Mouse (Mus musculus) forebrain, embryonic 14.5 days (tissue): ENCODE measurements around the gene Pten. TPM values are rescaled to one million over a fixed set of nuclear protein-coding genes. Genes with fewer than 3 reads are reported as not detected.

ENCODE experiments used
- ATAC-seq: fragments of 200-750 bp; cut with Nextera tagmentation; 2 replicates; pipeline ENCODE4 v1.8.0; 2017; ENCODE audit warnings: mild to moderate bottlenecking, moderate library complexity
- DNase-seq: peaks from one replicate; pipeline ENCODE4 v3.0.0-alpha.2; 2015; ENCODE audit warnings: low spot score
- H3K27ac ChIP-seq: fragments of 300-500 bp; sonication (generic); 2 replicates; pipeline ENCODE4 v1.5.1; 2014; ENCODE audit warnings: low read depth, mild to moderate bottlenecking, control low read depth, low read length, moderate library complexity
- H3K27me3 ChIP-seq: fragments of 300-500 bp; sonication (generic); replicated peaks from 2 replicates; pipeline ENCODE4 v1.6.1; 2014; ENCODE audit warnings: low read length, control low read depth, mixed read lengths; ENCODE audit not compliant: control insufficient read depth, insufficient read depth
- H3K36me3 ChIP-seq: fragments of 300-500 bp; sonication (generic); 2 replicates; pipeline ENCODE4 v1.6.1; 2014; ENCODE audit warnings: low read length, control low read depth; ENCODE audit not compliant: control insufficient read depth, insufficient read depth
- H3K4me1 ChIP-seq: fragments of 300-500 bp; sonication (generic); 2 replicates; pipeline ENCODE4 v1.6.1; 2014; ENCODE audit warnings: antibody characterized with exemption, low read length, control low read depth; ENCODE audit not compliant: control insufficient read depth, insufficient read depth
- H3K4me2 ChIP-seq: fragments of 300-500 bp; sonication (generic); 2 replicates; pipeline ENCODE4 v1.6.1; 2014; ENCODE audit warnings: mild to moderate bottlenecking, control low read depth, low read length
- H3K4me3 ChIP-seq: fragments of 300-500 bp; sonication (generic); 2 replicates; pipeline ENCODE4 v1.5.1; 2014; ENCODE audit warnings: low read depth, low read length, control low read depth
- H3K9ac ChIP-seq: fragments of 300-500 bp; sonication (generic); 2 replicates; pipeline ENCODE4 v1.6.1; 2014; ENCODE audit warnings: mild to moderate bottlenecking, low read length, control low read depth, moderate library complexity
- H3K9me3 ChIP-seq: fragments of 300-500 bp; sonication (generic); replicated peaks from 2 replicates; pipeline ENCODE4 v1.6.1; 2016; ENCODE audit warnings: low read length, control low read depth, mixed read lengths; ENCODE audit not compliant: control insufficient read depth
- WGBS: fragments of 180-500 bp; shearing (Covaris S2); extraction: QIAGEN DNeasy Blood & Tissue Kit; methylation state at CpG from one replicate; pipeline ENCODE4 v1.1.7; 2014; 5-methylcytosine and 5-hydroxymethylcytosine counted together
- polyA plus RNA-seq: library from polyadenylated mRNA; unstranded; fragments of >200 nt; fragmentation: Nextera tagmentation; extraction: Ambion mirVana; gene quantifications from 2 replicates; pipeline ENCODE4 v1.2.1, GENCODE M21; 2014

Gene Pten
- polyA plus RNA-seq, 1 experiment from 2014 or later, result 15.6 TPM

GRCm38 (mm10) chr19:32717590-32717989, 39.7 kb upstream of the Pten start:
- no peaks in the 10 kb centered on the region for H3K9me3 ChIP-seq
- H3K4me1 ChIP-seq, result 0 out of 2 replicates have a peak, but pooled peaks cover 3% of the 10 kb centered on the region
- H3K4me2 ChIP-seq, result no peak overlapping the region
- ATAC-seq, result no peak
- H3K9ac ChIP-seq, result no peak overlapping the region
- 62% methylated on average over 3 of the region's 3 CpGs for WGBS
- H3K36me3 ChIP-seq, result no peaks in the 10 kb centered on the region
- no peaks in the 10 kb centered on the region for H3K27me3 ChIP-seq
- peak; percentile 31 for DNase-seq
- no peak overlapping the region for H3K4me3 ChIP-seq
- no peak overlapping the region for H3K27ac ChIP-seq

DNA sequence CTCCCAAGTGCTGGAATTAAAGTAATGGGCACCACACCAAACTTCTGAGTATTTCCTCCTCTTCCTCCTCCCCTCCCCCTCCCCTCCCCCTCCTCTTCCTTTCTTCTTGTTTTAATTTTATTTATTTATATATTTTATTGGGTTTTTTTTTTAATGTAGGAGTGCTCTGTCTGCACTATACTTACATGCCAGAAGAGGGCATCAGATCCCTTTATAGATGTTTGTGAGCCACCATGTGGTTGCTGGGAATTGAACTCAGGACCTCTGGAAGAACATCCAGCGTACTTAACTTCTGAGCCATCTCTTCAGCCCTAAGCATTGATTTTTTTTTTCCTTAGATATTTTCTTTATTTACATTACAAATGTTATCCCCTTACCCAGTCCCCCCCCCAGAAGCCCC, 37.0 kb upstream of the Pten start:
- 94% methylated on average over 1 of the region's 1 CpGs for whole genome bisulfite sequencing
- H3K4me2 ChIP-seq, result no peak overlapping the region
- no peak overlapping the region for H3K27ac ChIP-seq
- H3K36me3 ChIP-seq, result no peaks in the 10 kb centered on the region
- H3K4me1 ChIP-seq, result no peaks in the 10 kb centered on the region
- ATAC-seq (no peak), DNase-seq (no peak)
- H3K27me3 ChIP-seq, result no peaks in the 10 kb centered on the region
- no peak overlapping the region for H3K9ac ChIP-seq
- no peak overlapping the region for H3K4me3 ChIP-seq
- H3K9me3 ChIP-seq, result no peaks in the 10 kb centered on the region

- no peak overlapping the region for H3K4me2 ChIP-seq
- DNase-seq (no peak), ATAC-seq (no peak)
- no peaks in the 10 kb centered on the region for H3K27me3 ChIP-seq
- H3K4me1 ChIP-seq, result peaks cover 12% of the 10 kb centered on the region; the same call in 1 of the 2 replicates
- 10% methylated on average over 7 of the region's 7 CpGs for WGBS
- no peaks in the 10 kb centered on the region for H3K36me3 ChIP-seq
- H3K9me3 ChIP-seq, result no peaks in the 10 kb centered on the region
- H3K4me3 ChIP-seq, result no peak overlapping the region
- H3K9ac ChIP-seq, result no peak overlapping the region
- H3K27ac ChIP-seq, result no peak overlapping the region
These were observed 33.5 kb upstream of the Pten start for GRCm38 (mm10) chr19:32723817-32724216.

GRCm38 (mm10) chr19:32726451-32727325, 30.6 kb upstream of the Pten start:
- H3K27ac ChIP-seq, result no peak overlapping the region
- ATAC-seq, result peak; percentile 65
- peak overlapping the region; percentile 9 for H3K4me3 ChIP-seq
- H3K36me3 ChIP-seq, result no peaks in the 10 kb centered on the region
- peak overlapping the region; percentile 43; the same call in 1 of the 2 replicates for H3K9ac ChIP-seq
- peak overlapping the region; percentile 50 for H3K4me2 ChIP-seq
- H3K9me3 ChIP-seq, result no peaks in the 10 kb centered on the region
- no peaks in the 10 kb centered on the region for H3K27me3 ChIP-seq
- 1% methylated on average over 22 of the region's 22 CpGs for WGBS
- peaks cover 12% of the 10 kb centered on the region; the same call in 1 of the 2 replicates for H3K4me1 ChIP-seq
- DNase-seq, result peak; percentile 46

DNA sequence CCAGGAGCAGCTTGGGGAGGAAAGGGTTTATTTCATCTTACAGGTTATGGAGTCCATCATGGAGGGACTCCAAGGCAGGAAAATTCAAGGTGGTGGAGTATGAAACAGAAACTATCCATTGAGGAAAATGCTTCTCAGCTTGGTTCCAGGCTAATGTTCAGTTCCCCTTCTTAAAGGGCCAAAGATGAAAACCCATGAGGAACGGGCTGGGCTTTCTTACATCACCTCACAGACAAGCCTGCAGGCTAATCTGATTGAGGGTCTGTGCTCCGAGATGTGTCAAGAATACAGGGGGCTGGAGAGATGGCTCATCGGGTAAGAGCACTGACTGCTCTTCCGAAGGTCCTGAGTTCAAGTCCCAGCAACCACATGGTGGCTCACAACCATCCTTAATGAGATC, 27.5 kb upstream of the Pten start:
- 88% methylated on average over 4 of the region's 4 CpGs for WGBS
- Histone ChIP-seq H3K27ac (no peak overlapping the region), H3K9ac (no peak overlapping the region), H3K4me1 (peaks cover 12% of the 10 kb centered on the region; the same call in 1 of the 2 replicates), H3K4me2 (no peak overlapping the region), H3K9me3 (no peaks in the 10 kb centered on the region), H3K36me3 (no peaks in the 10 kb centered on the region), H3K4me3 (no peak overlapping the region), H3K27me3 (no peaks in the 10 kb centered on the region)
- ATAC-seq (no peak), DNase-seq (no peak)

DNA sequence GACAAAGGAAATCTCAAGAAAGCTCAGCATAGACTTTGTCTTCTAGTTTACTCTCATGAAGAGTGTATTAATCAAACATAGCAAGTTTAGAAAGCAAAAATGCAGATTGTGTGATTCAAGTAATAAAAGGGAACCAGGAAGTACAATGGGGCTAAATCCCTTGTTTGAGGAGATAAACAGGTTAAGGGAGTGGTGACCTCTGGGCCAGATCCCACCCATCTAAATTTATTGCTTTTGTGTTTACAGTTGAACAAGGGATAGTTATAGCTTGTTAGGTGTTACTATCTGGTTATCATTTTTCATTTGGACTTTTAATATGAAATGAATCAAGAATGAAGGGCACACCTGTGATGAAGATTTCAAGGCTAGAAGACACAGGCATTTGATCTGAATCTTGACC, 24.4 kb upstream of the Pten start:
- H3K4me2 ChIP-seq, result no peak overlapping the region
- no peak overlapping the region for H3K9ac ChIP-seq
- no peak overlapping the region for H3K27ac ChIP-seq
- no peaks in the 10 kb centered on the region for H3K9me3 ChIP-seq
- no peak overlapping the region for H3K4me3 ChIP-seq
- no peaks in the 10 kb centered on the region for H3K36me3 ChIP-seq
- ATAC-seq (no peak), DNase-seq (no peak)
- H3K27me3 ChIP-seq, result no peaks in the 10 kb centered on the region
- H3K4me1 ChIP-seq, result no peaks in the 10 kb centered on the region

GRCm38 (mm10) chr19:32737844-32738243, 19.5 kb upstream of the Pten start:
- DNase-seq (no peak), ATAC-seq (no peak)
- Histone ChIP-seq H3K36me3 (no peaks in the 10 kb centered on the region), H3K27ac (no peak overlapping the region), H3K4me1 (no peaks in the 10 kb centered on the region), H3K9ac (no peak overlapping the region), H3K4me3 (no peak overlapping the region), H3K9me3 (no peaks in the 10 kb centered on the region), H3K27me3 (no peaks in the 10 kb centered on the region), H3K4me2 (no peak overlapping the region)
- WGBS, result 88% methylated on average over 7 of the region's 7 CpGs

DNA sequence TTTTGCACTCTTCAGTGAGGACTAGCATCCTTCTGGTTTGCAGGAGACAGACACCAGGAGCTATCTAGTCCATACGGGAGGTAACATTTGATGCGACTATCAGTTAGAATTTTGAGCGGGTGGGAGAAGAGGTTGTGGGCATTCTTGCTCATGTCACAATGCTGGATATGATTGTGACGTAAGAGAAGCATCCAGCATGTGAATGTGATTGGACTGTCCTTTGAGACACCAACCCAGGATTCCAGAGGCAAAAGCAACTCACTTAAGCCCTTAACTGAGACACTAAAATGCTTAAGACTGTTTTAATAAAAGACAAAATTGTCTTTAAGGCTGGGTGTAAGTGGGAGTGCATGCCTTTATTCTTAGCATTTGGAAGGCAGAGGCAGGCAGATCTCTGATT, 17.6 kb upstream of the Pten start, which contains the start of gene Atad1:
Gene Atad1, minus strand, starts transcription at position 101 of the 400 bp plus-strand sequence.
- Histone ChIP-seq H3K27ac (no peak within 1 kb of the TSS), H3K4me1 (no peaks in the 10 kb centered on the region), H3K4me3 (no peak within 1 kb of the TSS), H3K27me3 (no peaks in the 10 kb centered on the region), H3K36me3 (no peaks in the 10 kb centered on the region), H3K4me2 (no peak within 1 kb of the TSS), H3K9me3 (no peaks in the 10 kb centered on the region), H3K9ac (no peak within 1 kb of the TSS)
- no peak for DNase-seq
- no peak for ATAC-seq
- WGBS, result 95% methylated on average over 4 of the region's 4 CpGs

DNA sequence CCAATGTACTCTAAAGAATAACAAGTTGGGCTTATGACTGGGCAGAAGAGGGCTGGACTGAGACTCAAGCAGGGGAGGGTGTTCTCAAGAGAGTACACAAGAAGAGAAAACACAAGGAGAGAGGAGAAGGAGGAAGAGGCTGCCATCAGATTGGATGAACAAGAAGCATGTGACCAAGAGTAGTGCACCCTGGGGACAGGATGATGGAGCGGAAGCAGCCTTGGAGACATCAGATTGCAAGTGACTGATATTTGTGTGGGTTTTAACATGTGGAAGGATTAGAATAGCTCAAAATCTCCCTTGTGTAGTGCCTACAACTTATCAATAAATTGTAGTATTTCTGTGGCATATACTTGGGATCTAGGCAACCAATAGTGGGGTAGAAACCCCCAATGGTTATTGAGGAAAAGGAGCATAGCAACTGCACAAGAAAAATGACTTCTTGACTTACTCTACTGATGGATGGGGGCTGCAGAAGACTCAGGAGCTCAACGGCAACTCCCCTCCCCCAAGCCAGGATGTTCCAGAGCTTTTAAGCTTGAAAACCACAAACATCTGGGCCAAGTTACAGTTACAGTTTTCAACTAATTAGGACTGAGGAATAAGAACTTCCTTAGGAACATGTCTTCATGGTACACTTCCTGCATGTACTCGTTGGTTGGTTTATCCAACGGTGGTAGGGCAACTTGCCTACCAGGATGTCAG, 16.5 kb upstream of the Pten start:
- DNase-seq (no peak), ATAC-seq (no peak)
- Histone ChIP-seq H3K4me2 (no peak overlapping the region), H3K4me1 (no peaks in the 10 kb centered on the region), H3K27ac (no peak overlapping the region), H3K9ac (no peak overlapping the region), H3K27me3 (no peaks in the 10 kb centered on the region), H3K4me3 (no peak overlapping the region), H3K9me3 (no peaks in the 10 kb centered on the region), H3K36me3 (no peaks in the 10 kb centered on the region)
- 96% methylated on average over 4 of the region's 4 CpGs for WGBS
